Mouse (Mus musculus) spleen, adult 2 months (tissue): Measurements from ENCODE around the gene Sumf2.

Experiments
- CTCF ChIP-seq: fragments of 200-500 bp; IDR thresholded peaks from 2 replicates; pipeline ENCODE4 v1.5.1; 2011; ENCODE audit warnings: mild to moderate bottlenecking, inconsistent platforms; ENCODE audit not compliant: insufficient read depth, insufficient read length, insufficient replicate concordance; ENCODE audit errors: extremely low read depth
- POLR2A ChIP-seq: fragments of 200-500 bp; IDR thresholded peaks from 2 replicates; pipeline ENCODE4 v1.6.1; 2011; ENCODE audit warnings: low read depth, low read length, inconsistent platforms

- TF ChIP-seq POLR2A (no peak), CTCF (no peak)
Observed at GRCm38 (mm10) chr5:129879888-129880287, 33.1 kb downstream of the Sumf2 start.
